Mouse (Mus musculus): ENCODE measurements around the gene Cd19. TPM values are rescaled to one million over a fixed set of nuclear protein-coding genes. Genes with fewer than 3 reads are reported as not detected.
"Not testable (repeated sequence)": the region's sequence is repeated elsewhere in the genome, so short reads cannot be mapped to it uniquely, and the experiment has no call there.

Cd19 gene
- polyA plus RNA-seq, 2 experiments, result 0.30 to 0.34 TPM

- H3K36me3 ChIP-seq (replicated peaks; ENCODE audit: control insufficient read depth, insufficient read depth, low read depth), result no peaks in the 10 kb centered on the region
- 12% methylated on average over 6 of the region's 6 CpGs for WGBS (ENCODE audit: insufficient replicate concordance)
- H3K27ac ChIP-seq, result peak overlapping the region; percentile 45
- H3K9ac ChIP-seq (replicated peaks), result peak overlapping the region; percentile 50
- peak overlapping the region; percentile 74 for H3K4me2 ChIP-seq (ENCODE audit: low read depth)
- H3K9me3 ChIP-seq (ENCODE audit: control insufficient read depth, low read length), result no peaks in the 10 kb centered on the region
- DNase-seq (ENCODE audit: low read depth in 3 of 3, low spot score in 3 of 3), result peak; percentile 37 to 47 (median 41)
- ATAC-seq (ENCODE audit: insufficient read depth), result peak; percentile 51; the same call in 1 of the 2 replicates
- peaks cover 15 to 17% of the 10 kb centered on the region in 2 experiments for H3K4me1 ChIP-seq (replicated peaks; ENCODE audit: control insufficient read depth in 2 of 2, insufficient read depth in 2 of 2, low read length in 1 of 2)
- TF ChIP-seq EP300 (IDR thresholded peaks at IDR 0.05; ENCODE audit: low read depth), result peak; percentile 40; the same call in 1 of the 2 replicates
- no peak for TF ChIP-seq CTCF (IDR thresholded peaks at IDR 0.05; ENCODE audit: low read depth)
- H3K4me3 ChIP-seq (ENCODE audit: insufficient read depth in 1 of 2, low read depth in 2 of 2, low read length in 2 of 2), result peak overlapping the region; percentile 41 to 95
- no peaks in the 10 kb centered on the region for H3K27me3 ChIP-seq (ENCODE audit: control insufficient read depth, insufficient read depth, low read length)
Observed at GRCm38 (mm10) chr7:126397221-126397620, 17.5 kb downstream of the Cd19 start.

- Histone ChIP-seq H3K9me3 (ENCODE audit: control insufficient read depth, low read length) (no peaks in the 10 kb centered on the region), H3K4me2 (ENCODE audit: low read depth) (peak within 1 kb of the TSS; percentile 81), H3K4me3 (ENCODE audit: insufficient read depth in 1 of 2, low read depth in 2 of 2, low read length in 2 of 2) (peak within 1 kb of the TSS; percentile 68 to 95), H3K27ac (peak within 1 kb of the TSS; percentile 50), H3K9ac (replicated peaks) (peak within 1 kb of the TSS; percentile 91), H3K36me3 (replicated peaks; ENCODE audit: control insufficient read depth, insufficient read depth, low read depth) (no peaks in the 10 kb centered on the region), H3K4me1 (replicated peaks; ENCODE audit: control insufficient read depth in 2 of 2, insufficient read depth in 2 of 2, low read length in 1 of 2) (peaks cover 15 to 17% of the 10 kb centered on the region in 2 experiments), H3K27me3 (ENCODE audit: control insufficient read depth, insufficient read depth, low read length) (no peaks in the 10 kb centered on the region)
- ATAC-seq (ENCODE audit: insufficient read depth) (peak; percentile 98), DNase-seq (ENCODE audit: low read depth in 3 of 3, low spot score in 3 of 3) (peak; percentile 97 to 98 (median 98))
- WGBS (ENCODE audit: insufficient replicate concordance), result under 1% methylated on average over 59 of the region's 59 CpGs
- TF ChIP-seq EP300 (IDR thresholded peaks at IDR 0.05; ENCODE audit: low read depth), result no peak
- TF ChIP-seq CTCF (IDR thresholded peaks at IDR 0.05; ENCODE audit: low read depth), result no peak
Observed at GRCm38 (mm10) chr7:126396298-126397119, 18.2 kb downstream of the Cd19 start, which contains the start of gene Nfatc2ip. Gene Nfatc2ip (minus strand): TSS chr7:126396737.

GRCm38 (mm10) chr7:126392086-126392884, 22.4 kb downstream of the Cd19 start:
- not testable (repeated sequence) for H3K4me3 ChIP-seq (ENCODE audit: insufficient read depth in 1 of 2, low read depth in 2 of 2, low read length in 2 of 2); DNase-seq (ENCODE audit: low read depth in 3 of 3, low spot score in 3 of 3); ATAC-seq (ENCODE audit: insufficient read depth); H3K9me3 ChIP-seq (ENCODE audit: control insufficient read depth, low read length); H3K27me3 ChIP-seq (ENCODE audit: control insufficient read depth, insufficient read depth, low read length); H3K4me2 ChIP-seq (ENCODE audit: low read depth); H3K27ac ChIP-seq; H3K9ac ChIP-seq (replicated peaks); H3K4me1 ChIP-seq (replicated peaks; ENCODE audit: control insufficient read depth in 2 of 2, insufficient read depth in 2 of 2, low read length in 1 of 2)
- peaks cover 22% of the 10 kb centered on the region for H3K36me3 ChIP-seq (replicated peaks; ENCODE audit: control insufficient read depth, insufficient read depth, low read depth)
- WGBS (ENCODE audit: insufficient replicate concordance), result 78% methylated on average over 7 of the region's 7 CpGs

- no peaks in the 10 kb centered on the region for H3K9me3 ChIP-seq (ENCODE audit: control insufficient read depth, low read length)
- ATAC-seq (ENCODE audit: insufficient read depth) (no peak), DNase-seq (ENCODE audit: low read depth in 3 of 3, low spot score in 3 of 3) (no peak)
- H3K36me3 ChIP-seq (replicated peaks; ENCODE audit: control insufficient read depth, insufficient read depth, low read depth), result peaks cover 25% of the 10 kb centered on the region
- H3K9ac ChIP-seq (replicated peaks), result no peak overlapping the region
- no peaks in the 10 kb centered on the region for H3K27me3 ChIP-seq (ENCODE audit: control insufficient read depth, insufficient read depth, low read length)
- H3K4me3 ChIP-seq (ENCODE audit: insufficient read depth in 1 of 2, low read depth in 2 of 2, low read length in 2 of 2), result no peak overlapping the region
- TF ChIP-seq CTCF (IDR thresholded peaks at IDR 0.05; ENCODE audit: low read depth), result no peak
- no peak for TF ChIP-seq EP300 (IDR thresholded peaks at IDR 0.05; ENCODE audit: low read depth)
- no peaks in the 10 kb centered on the region for H3K4me1 ChIP-seq (replicated peaks; ENCODE audit: control insufficient read depth in 2 of 2, insufficient read depth in 2 of 2, low read length in 1 of 2)
- no peak overlapping the region for H3K4me2 ChIP-seq (ENCODE audit: low read depth)
- 76% methylated on average over 1 of the region's 1 CpGs for WGBS (ENCODE audit: insufficient replicate concordance)
- no peak overlapping the region for H3K27ac ChIP-seq
Observed at GRCm38 (mm10) chr7:126388185-126388584, 26.5 kb downstream of the Cd19 start.

GRCm38 (mm10) chr7:126383565-126383964, 31.1 kb downstream of the Cd19 start:
- TF ChIP-seq CTCF (IDR thresholded peaks at IDR 0.05; ENCODE audit: low read depth), result no peak
- TF ChIP-seq EP300 (IDR thresholded peaks at IDR 0.05; ENCODE audit: low read depth), result no peak
- H3K4me1 ChIP-seq (replicated peaks; ENCODE audit: control insufficient read depth in 2 of 2, insufficient read depth in 2 of 2, low read length in 1 of 2), result no peaks in the 10 kb centered on the region
- no peak overlapping the region for H3K4me3 ChIP-seq (ENCODE audit: insufficient read depth in 1 of 2, low read depth in 2 of 2, low read length in 2 of 2)
- H3K9ac ChIP-seq (replicated peaks), result no peak overlapping the region
- no peaks in the 10 kb centered on the region; the same call in 1 of the 2 replicates for H3K27me3 ChIP-seq (ENCODE audit: control insufficient read depth, insufficient read depth, low read length)
- ATAC-seq (ENCODE audit: insufficient read depth), result no peak
- no peaks in the 10 kb centered on the region for H3K9me3 ChIP-seq (ENCODE audit: control insufficient read depth, low read length)
- WGBS (ENCODE audit: insufficient replicate concordance), result 57% methylated on average over 5 of the region's 5 CpGs
- peaks cover 2% of the 10 kb centered on the region for H3K36me3 ChIP-seq (replicated peaks; ENCODE audit: control insufficient read depth, insufficient read depth, low read depth)
- no peak overlapping the region for H3K27ac ChIP-seq
- no peak overlapping the region for H3K4me2 ChIP-seq (ENCODE audit: low read depth)
- no peak for DNase-seq (ENCODE audit: low read depth in 3 of 3, low spot score in 3 of 3)
